Mouse (Mus musculus): ENCODE data around the gene Rap1gds1.

Rap1gds1 gene

GRCm38 (mm10) chr3:139074484-139075211 lies at the start of gene Rap1gds1:
Gene Rap1gds1, minus strand, starts transcription at chr3:139075201.
- CTCF ChIA-PET = no interaction called here
- POLR2A ChIA-PET = interaction anchor here in 2 of 4 experiments (0.7 to 2.3 kb wide), 5 partner anchors 10 to 37 kb away, joined by 3 to 5 read pairs (median 4); no protein-coding TSS in a partner anchor

- POLR2A ChIA-PET = no interaction called here
- CTCF ChIA-PET = no interaction called here
These were observed 43.4 kb upstream of the Rap1gds1 start for GRCm38 (mm10) chr3:139118446-139118845.

- POLR2A ChIA-PET = no interaction called here
- CTCF ChIA-PET = interaction anchor here in 1 of 4 experiments (0.5 kb wide), 1 partner anchor 15 kb away, joined by 6 read pairs; no protein-coding TSS in a partner anchor
These were observed 41.8 kb upstream of the Rap1gds1 start for GRCm38 (mm10) chr3:139116733-139117337.

GRCm38 (mm10) chr3:139112335-139112973 lies 37.5 kb upstream of the Rap1gds1 start:
- ChIA-PET CTCF (no interaction called here), POLR2A (interaction anchor here in 1 of 4 experiments (0.6 kb wide), 1 partner anchor 305 kb away, joined by 3 read pairs; no protein-coding TSS in a partner anchor)

- POLR2A ChIA-PET = interaction anchor here in 1 of 4 experiments (0.6 kb wide), 1 partner anchor 304 kb away, joined by 3 read pairs; no protein-coding TSS in a partner anchor
- CTCF ChIA-PET = no interaction called here
These were observed 36.9 kb upstream of the Rap1gds1 start for GRCm38 (mm10) chr3:139111877-139112276.

GRCm38 (mm10) chr3:139108176-139108575 lies 33.2 kb upstream of the Rap1gds1 start:
- POLR2A ChIA-PET = no interaction called here
- CTCF ChIA-PET = no interaction called here

GRCm38 (mm10) chr3:139103914-139104313 lies 28.9 kb upstream of the Rap1gds1 start:
- ChIA-PET POLR2A (no interaction called here), CTCF (no interaction called here)

- ChIA-PET CTCF (no interaction called here), POLR2A (no interaction called here)
These were observed 28.3 kb upstream of the Rap1gds1 start for GRCm38 (mm10) chr3:139103346-139103745.

- ChIA-PET CTCF (no interaction called here), POLR2A (no interaction called here)
These were observed 26.9 kb upstream of the Rap1gds1 start for GRCm38 (mm10) chr3:139101941-139102340.

- ChIA-PET POLR2A (no interaction called here), CTCF (no interaction called here)
These were observed 24.3 kb upstream of the Rap1gds1 start for GRCm38 (mm10) chr3:139099284-139099683.

- ChIA-PET CTCF (no interaction called here), POLR2A (no interaction called here)
These were observed 20.9 kb upstream of the Rap1gds1 start for GRCm38 (mm10) chr3:139095894-139096293.

- POLR2A ChIA-PET = no interaction called here
- CTCF ChIA-PET = no interaction called here
These were observed 13.5 kb upstream of the Rap1gds1 start for GRCm38 (mm10) chr3:139088526-139088925.

- CTCF ChIA-PET = interaction anchor here in 1 of 4 experiments (0.6 kb wide), 1 partner anchor 1589 kb away, joined by 5 read pairs; no protein-coding TSS in a partner anchor
These were observed 9.0 kb upstream of the Rap1gds1 start for GRCm38 (mm10) chr3:139083778-139084539.

GRCm38 (mm10) chr3:139079831-139080230 lies 4.8 kb upstream of the Rap1gds1 start:
- ChIA-PET CTCF (no interaction called here), POLR2A (interaction anchor here in 1 of 4 experiments (0.9 kb wide), 1 partner anchor 31 kb away, joined by 3 read pairs; no protein-coding TSS in a partner anchor)

More at GRCm38 (mm10) chr3:139083778-139084539, 9.0 kb upstream of the Rap1gds1 start:
- POLR2A ChIA-PET = no interaction called here

GRCm38 (mm10) chr3:139078010-139078409 lies 3.0 kb upstream of the Rap1gds1 start:
- ChIA-PET POLR2A (no interaction called here), CTCF (no interaction called here)

GRCm38 (mm10) chr3:139076059-139076455 lies 1.1 kb upstream of the Rap1gds1 start:
- ChIA-PET CTCF (interaction anchor here in 1 of 4 experiments (0.5 kb wide), 1 partner anchor 932 kb away, joined by 3 read pairs; no protein-coding TSS in a partner anchor), POLR2A (interaction anchor here in 2 of 4 experiments (0.5 to 2.3 kb wide), 4 partner anchors 12 to 70 kb away, joined by 3 to 4 read pairs (median 4); no protein-coding TSS in a partner anchor)

GRCm38 (mm10) chr3:139075333-139076058 lies 495 bp upstream of the Rap1gds1 start:
- ChIA-PET CTCF (interaction anchor here in 1 of 4 experiments (0.5 kb wide), 1 partner anchor 932 kb away, joined by 3 read pairs; no protein-coding TSS in a partner anchor), POLR2A (interaction anchor here in 2 of 4 experiments (0.5 to 2.3 kb wide), 2 partner anchors 11 to 70 kb away, joined by 4 read pairs; no protein-coding TSS in a partner anchor)

- ChIA-PET CTCF (interaction anchor here in 1 of 4 experiments (0.7 kb wide), 1 partner anchor 368 kb away, joined by 3 read pairs; no protein-coding TSS in a partner anchor), POLR2A (interaction anchor here in 2 of 4 experiments (0.6 to 1.5 kb wide), 7 partner anchors 14 to 585 kb away, joined by 3 to 6 read pairs (median 4); partner anchors contain the start of gene Metap1 (in 1 of the 2))
These were observed 1.1 kb downstream of the Rap1gds1 start for GRCm38 (mm10) chr3:139073801-139074483.

All from embryonic stem cell, embryonic (primary cell).